Mouse (Mus musculus) MEL-GATA-1-ER (cell line): ENCODE data around the gene Golph3l.
"Not testable (repeated sequence)": the region's sequence is repeated elsewhere in the genome, so short reads cannot be mapped to it uniquely, and the experiment has no call there.

Experiments used
- DNase-seq: peaks from one replicate; pipeline ENCODE4 v3.0.0-alpha.2; 2012; ENCODE audit warnings: low read depth; ENCODE audit errors: extremely low read depth

Golph3l gene

DNA sequence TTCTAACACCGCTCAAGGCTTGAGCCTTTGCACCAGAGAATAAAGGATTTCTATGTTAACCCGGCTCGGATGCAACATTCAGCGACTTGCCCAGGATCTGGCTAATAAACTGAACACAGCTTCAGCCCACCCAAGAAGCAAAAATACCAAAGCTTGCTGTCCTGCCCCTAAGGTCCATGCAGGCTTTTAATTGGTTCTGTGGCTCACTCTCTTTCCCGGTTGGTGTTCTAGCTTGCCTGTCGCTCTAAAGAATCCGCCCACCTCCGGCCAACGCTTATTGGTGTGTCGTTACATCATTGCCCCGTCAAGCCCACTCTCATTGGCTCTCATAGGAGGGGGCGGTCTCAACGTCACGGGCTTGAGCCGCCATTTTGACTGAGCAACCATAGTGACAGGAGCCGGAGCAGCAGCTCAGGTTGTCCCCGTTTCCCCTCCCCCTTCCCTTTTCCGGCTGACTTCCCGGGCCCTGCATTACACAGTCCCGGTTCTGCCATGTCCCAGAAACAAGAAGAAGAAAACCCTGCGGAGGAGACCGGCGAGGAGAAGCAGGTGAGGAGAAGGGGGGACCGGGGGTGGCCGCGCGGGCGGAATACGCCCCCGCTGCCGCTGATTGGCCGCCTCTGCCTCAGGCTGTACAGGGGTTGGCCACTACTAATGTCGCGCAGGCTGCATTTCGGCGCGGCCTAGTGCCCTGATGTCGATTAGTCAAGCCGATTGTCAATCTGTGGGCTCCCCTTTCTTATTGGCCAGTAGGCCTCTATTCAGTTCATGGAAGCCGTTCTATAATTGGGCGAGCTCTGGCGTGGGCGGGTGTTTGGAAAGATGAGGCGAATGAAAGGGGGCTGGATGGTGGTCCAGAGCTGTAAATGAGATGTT, 36.1 kb downstream of the Golph3l start, which contains the start of gene Ensa:
Ensa (plus strand) TSS at position 366 of the 876 bp plus-strand sequence.
- peak; percentile 100 for DNase-seq

DNA sequence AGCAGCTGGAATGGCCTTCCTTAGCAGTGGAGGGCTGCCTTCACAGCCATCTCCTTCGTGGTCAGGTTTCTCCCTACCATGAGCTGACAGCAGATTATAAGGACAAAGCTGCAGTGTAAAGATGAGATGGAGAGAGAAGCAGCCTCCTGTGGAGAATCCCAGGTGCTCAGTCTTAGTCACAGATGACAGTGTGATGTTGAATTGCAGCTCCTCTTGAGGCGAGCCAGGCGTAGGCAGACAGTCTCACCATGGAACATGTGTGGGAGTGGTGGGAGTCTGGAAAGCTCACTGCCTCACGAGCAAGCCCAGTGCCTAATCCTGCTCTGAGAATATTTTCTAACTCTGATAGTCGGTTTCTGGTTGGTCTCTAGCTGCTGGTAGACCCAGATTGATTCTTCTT, 39.0 kb downstream of the Golph3l start:
- DNase-seq: no peak

DNA sequence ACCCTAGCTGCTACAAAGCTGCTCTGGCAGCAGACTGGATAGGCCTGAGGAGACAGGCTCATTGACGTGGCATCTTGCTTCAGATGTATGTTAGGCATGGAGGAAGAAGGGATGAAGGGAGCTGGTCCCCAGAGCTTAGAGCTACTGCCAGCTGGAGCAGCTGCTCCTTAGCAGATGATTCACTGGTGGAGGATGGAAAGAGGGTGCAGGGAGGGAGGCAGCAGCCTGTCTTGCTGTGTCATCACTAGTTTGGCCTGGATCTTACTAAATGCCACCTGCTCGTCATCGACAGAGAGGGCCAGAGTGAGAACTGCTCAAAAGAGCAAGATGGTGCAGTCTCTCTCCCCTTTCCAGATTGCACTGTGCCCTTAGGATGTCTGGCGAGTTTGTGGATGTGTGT, 41.0 kb downstream of the Golph3l start:
- no peak for DNase-seq

DNA sequence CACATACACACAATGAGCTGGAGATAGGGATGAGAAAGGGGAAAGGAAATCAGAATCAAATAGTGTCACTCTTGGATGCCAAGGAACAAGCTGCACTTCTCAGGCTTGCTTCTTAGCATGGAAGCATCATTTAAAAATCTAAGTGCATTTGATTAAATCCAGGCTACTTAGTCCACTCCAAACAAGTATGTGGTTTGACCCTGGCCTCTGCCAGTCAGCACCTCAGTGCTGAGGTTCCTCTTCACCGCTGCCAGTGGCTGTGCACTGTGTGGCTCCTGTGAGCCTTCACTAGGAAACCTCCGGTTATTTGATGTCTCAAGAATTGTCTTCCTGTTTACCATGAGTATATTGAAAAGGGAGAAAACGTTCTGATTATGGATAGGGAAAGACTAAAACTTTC, 42.1 kb downstream of the Golph3l start:
- no peak for DNase-seq

DNA sequence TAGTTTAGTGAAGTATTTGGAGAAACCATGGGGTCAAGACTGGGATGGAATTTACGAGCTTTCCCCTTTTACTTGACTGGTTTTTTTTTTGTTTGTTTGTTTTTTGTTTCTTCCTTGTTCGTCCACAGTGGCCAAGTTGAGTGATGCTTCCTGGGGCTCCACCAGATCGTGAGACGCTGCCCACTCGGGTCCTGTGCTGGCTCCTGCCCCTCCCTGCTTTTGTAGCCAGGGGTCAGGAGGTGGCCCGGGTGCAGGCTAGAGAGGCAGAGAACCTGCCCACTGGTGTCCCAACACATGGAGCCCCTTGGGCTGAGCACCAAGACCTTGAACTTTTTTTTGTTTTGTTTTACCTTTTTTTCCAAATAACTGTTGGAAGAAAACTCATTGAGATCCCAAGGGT, 42.6 kb downstream of the Golph3l start:
- no peak for DNase-seq

GRCm38 (mm10) chr3:95632648-95633588, 44.2 kb downstream of the Golph3l start:
- DNase-seq: peak; percentile 44

- no peak for DNase-seq
Observed at GRCm38 (mm10) chr3:95635636-95636035, 46.9 kb downstream of the Golph3l start.

DNA sequence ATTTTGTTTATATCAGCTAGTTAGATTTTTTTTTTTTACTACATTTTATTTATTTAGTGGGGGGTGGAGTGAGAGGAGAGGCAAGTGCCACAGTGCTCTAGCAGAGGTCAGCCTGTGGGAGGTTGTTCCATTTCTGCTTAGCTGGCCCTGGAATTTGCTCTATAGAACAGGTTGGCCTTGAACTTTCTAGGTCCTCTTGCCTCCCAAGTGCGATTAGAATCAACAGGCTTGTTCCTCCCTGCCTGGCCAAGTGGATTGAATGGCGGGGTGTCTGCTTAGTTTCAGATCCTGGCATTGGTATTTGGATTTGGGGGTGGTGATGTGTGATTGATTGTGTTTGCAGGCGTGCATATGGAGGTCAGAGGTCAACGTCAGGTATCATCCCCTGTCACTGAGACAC, 47.3 kb downstream of the Golph3l start:
- DNase-seq: no peak

GRCm38 (mm10) chr3:95639694-95640093, 51.0 kb downstream of the Golph3l start:
- DNase-seq: no peak

- DNase-seq: no peak
Observed at GRCm38 (mm10) chr3:95643097-95643496, 54.4 kb downstream of the Golph3l start.

- DNase-seq: peak; percentile 95
Observed at GRCm38 (mm10) chr3:95645313-95646235, 56.8 kb downstream of the Golph3l start.

DNA sequence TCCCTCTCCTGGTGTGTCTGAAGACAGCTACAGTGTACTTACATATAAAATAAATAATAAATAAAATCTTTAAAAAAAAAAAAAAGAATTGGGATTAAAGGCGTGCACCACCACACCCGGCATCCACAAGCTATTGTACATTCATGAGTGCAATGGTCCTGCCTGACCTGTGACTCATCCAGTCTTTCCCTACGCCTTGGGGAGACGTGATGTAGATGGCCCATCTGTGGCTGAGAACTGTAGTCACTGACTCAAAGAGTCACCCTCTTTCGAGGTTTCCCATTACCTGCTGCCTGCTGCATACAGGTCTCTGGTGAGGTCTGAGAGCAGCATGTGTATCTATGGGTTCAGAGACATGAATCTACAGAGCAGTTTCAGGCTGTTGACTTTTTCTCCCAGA, 59.3 kb downstream of the Golph3l start:
- DNase-seq: no peak

GRCm38 (mm10) chr3:95650276-95651032, 61.7 kb downstream of the Golph3l start:
- DNase-seq: peak; percentile 99

DNA sequence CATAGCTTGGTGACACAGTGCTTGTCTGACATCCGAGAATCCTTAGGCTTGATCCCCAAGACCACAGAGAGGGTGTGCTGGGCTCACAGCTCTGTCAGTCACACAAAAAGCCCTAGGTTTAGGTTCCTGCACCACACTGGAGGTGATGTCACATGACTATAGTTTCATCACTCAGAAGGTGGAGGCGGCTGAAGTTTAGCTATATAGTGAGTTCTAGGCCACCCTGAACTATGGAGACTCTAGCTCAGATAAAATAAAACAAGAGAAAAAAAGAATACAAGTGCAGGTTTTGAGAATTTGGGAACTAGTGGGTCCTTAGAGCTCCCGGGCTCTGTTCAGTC, 62.3 kb downstream of the Golph3l start:
- no peak for DNase-seq

GRCm38 (mm10) chr3:95651391-95652203, 62.9 kb downstream of the Golph3l start:
- no peak for DNase-seq

- DNase-seq: no peak
Observed at GRCm38 (mm10) chr3:95652204-95652811, 63.6 kb downstream of the Golph3l start.

DNA sequence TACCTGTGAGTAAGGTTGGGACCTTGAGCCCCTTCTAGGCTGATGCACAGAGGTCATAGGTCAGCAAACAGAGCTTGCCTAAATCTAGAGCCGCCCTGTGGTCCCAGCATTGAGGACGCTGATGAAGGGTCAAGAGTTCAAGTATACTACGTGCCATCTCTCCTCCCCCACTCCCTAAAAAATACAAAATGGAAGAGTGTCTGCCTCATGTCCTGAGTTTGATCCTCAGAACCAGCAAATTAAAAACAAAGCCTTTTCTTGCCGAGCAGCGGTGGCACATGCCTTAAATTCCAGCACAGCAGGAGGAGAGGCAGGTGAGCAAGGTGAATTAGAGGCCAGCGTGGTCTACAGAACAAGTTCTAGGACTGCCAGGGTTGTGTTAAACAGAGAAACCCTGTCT, 64.1 kb downstream of the Golph3l start:
- no peak for DNase-seq

DNA sequence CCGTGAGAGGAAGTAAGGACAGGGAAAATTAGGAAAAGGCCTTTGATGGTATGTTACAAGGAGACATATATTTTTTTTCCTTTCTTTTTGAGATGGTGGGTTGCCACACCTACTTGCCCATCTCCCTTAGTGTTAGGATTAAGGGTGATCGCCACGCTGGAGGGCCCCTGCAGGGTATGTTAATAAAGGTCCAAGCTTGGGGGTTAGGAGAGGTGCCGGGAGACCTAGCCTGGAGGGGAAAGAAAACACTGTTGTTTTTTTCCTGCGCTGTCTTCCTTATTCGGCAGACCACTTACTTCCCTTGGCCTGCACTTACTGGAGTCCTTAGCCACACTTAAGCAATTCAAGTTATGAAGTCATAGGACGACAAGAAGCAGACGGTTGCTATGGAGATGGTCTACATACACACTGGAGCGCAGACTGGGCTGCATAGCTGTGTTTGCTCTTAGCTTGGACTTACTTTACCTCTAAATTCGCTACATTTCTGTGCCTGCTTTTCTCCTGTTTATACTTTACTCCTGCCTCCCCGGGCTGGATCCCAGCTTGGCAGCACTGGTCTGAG, 64.8 kb downstream of the Golph3l start:
- DNase-seq: no peak

GRCm38 (mm10) chr3:95654371-95654770, 65.6 kb downstream of the Golph3l start:
- not testable (repeated sequence) for DNase-seq
